In genomic region chr9:64110502-64110901, GRCm38 (mm10) we compare ENCODE assay signal across 28 mouse cellular contexts. TPM values are rescaled to one million over a fixed set of nuclear protein-coding genes. Genes with fewer than 3 reads are reported as not detected.
"Had no signal": no experiment of that assay in that cellular context is flagged by ENCODE, and none has a peak within 500 bp of the region (broad histone marks: within the 10 kb centered on the region; RNA-seq: fewer than 3 reads in every experiment).

No protein-coding gene starts in this region.

- H3K36me3 ChIP-seq: heart, embryonic 10.5 days; heart, embryonic 12.5 days; hindbrain, embryonic 10.5 days; hindbrain, embryonic 12.5 days; intestine, embryonic 15.5 days; limb, embryonic 10.5 days; limb, embryonic 12.5 days had no signal

- H3K4me3 ChIP-seq: gastrocnemius, adult 2 months; heart, embryonic 10.5 days; heart, embryonic 12.5 days; hindbrain, embryonic 10.5 days; hindbrain, embryonic 12.5 days; intestine, embryonic 15.5 days; layer of hippocampus, adult 2 months; left cerebral cortex, adult 2 months; limb, embryonic 10.5 days; limb, embryonic 12.5 days had no signal

- H3K4me1 ChIP-seq: limb, embryonic 12.5 days had no signal

- ATAC-seq: hindbrain, embryonic 16.5 days; inflammation-experienced regulatory T-cells, adult 6 months; intestine, embryonic 15.5 days; intestine, postnatal 0 days had no signal

- H3K9ac ChIP-seq: heart, embryonic 12.5 days; hindbrain, embryonic 12.5 days; hindbrain, embryonic 14.5 days; intestine, embryonic 15.5 days; limb, embryonic 12.5 days had no signal

- DNase-seq: gastrocnemius, adult 2 months; gastrocnemius, postnatal 10 days; gastrocnemius, postnatal 25 days; heart, adult 18-20 months; heart, postnatal 10 days; heart, postnatal 4 days; kidney, adult 18-20 months; kidney, adult 8-10 months; kidney, postnatal 10 days; kidney, postnatal 25 days; kidney, postnatal 4 days; liver had no signal

- H3K4me2 ChIP-seq: heart, embryonic 12.5 days; hindbrain, embryonic 12.5 days; hindbrain, embryonic 14.5 days; intestine, embryonic 15.5 days; limb, embryonic 12.5 days; liver, embryonic 11.5 days had no signal

- H3K27ac ChIP-seq: gastrocnemius, adult 2 months; heart, embryonic 10.5 days; hindbrain, embryonic 10.5 days; hindbrain, embryonic 12.5 days; hindbrain, embryonic 14.5 days; intestine, embryonic 15.5 days; layer of hippocampus, adult 2 months; left cerebral cortex, adult 2 months; limb, embryonic 10.5 days; limb, embryonic 12.5 days had no signal

- H3K9me3 ChIP-seq: heart, embryonic 10.5 days; hindbrain, embryonic 10.5 days; hindbrain, embryonic 12.5 days; intestine, embryonic 15.5 days; limb, embryonic 10.5 days; limb, embryonic 12.5 days had no signal

- H3K27me3 ChIP-seq: heart, embryonic 12.5 days; hindbrain, embryonic 12.5 days; intestine, embryonic 15.5 days; limb, embryonic 12.5 days had no signal

RNA-seq across cellular contexts. Expression of gene Lctl, which starts 6.4 kb away (rescaled TPM):
- polyA plus RNA-seq: heart, embryonic 10.5 days; heart, embryonic 12.5 days; heart, embryonic 14.5 days; heart, embryonic 16.5 days; hindbrain, embryonic 10.5 days; hindbrain, embryonic 12.5 days; hindbrain, embryonic 14.5 days; hindbrain, embryonic 16.5 days; inflammation-experienced regulatory T-cells, adult 6 months; limb, embryonic 10.5 days; limb, embryonic 12.5 days; liver, embryonic 11.5 days had no signal
